Mouse (Mus musculus) limb, embryonic 14.5 days (tissue): ENCODE data around the gene Gstt1. TPM values are rescaled to one million over a fixed set of nuclear protein-coding genes. Genes with fewer than 3 reads are reported as not detected.

Source experiments
- ATAC-seq: fragments of 200-750 bp; cut with Nextera tagmentation; 2 replicates; pipeline ENCODE4 v1.8.0; 2017; ENCODE audit warnings: low read depth, moderate number of reproducible peaks, moderate TSS enrichment; ENCODE audit not compliant: low FRiP score
- DNase-seq: peaks from one replicate; pipeline ENCODE4 v3.0.0-alpha.2; 2015; ENCODE audit warnings: low spot score
- H3K27ac ChIP-seq: fragments of 300-500 bp; sonication (generic); replicated peaks from 2 replicates; pipeline ENCODE4 v1.5.1; 2014; ENCODE audit warnings: low read depth, mild to moderate bottlenecking, low read length, moderate library complexity, mixed read lengths
- H3K27me3 ChIP-seq: fragments of 300-500 bp; sonication (generic); 2 replicates; pipeline ENCODE4 v1.6.1; 2014; ENCODE audit warnings: low read length, mixed read lengths; ENCODE audit not compliant: control insufficient read depth, insufficient read depth
- H3K36me3 ChIP-seq: fragments of 300-500 bp; sonication (generic); 2 replicates; pipeline ENCODE4 v1.6.1; 2014; ENCODE audit warnings: mild to moderate bottlenecking, low read length, moderate library complexity, mixed read lengths; ENCODE audit not compliant: control insufficient read depth, insufficient read depth
- H3K4me1 ChIP-seq: fragments of 300-500 bp; sonication (generic); 2 replicates; pipeline ENCODE4 v1.6.1; 2014; ENCODE audit warnings: antibody characterized with exemption, low read length, mixed read lengths; ENCODE audit not compliant: control insufficient read depth, insufficient read depth
- H3K4me2 ChIP-seq: fragments of 300-500 bp; sonication (generic); replicated peaks from 2 replicates; pipeline ENCODE4 v1.6.1; 2014; ENCODE audit warnings: low read depth, mild to moderate bottlenecking, low read length, moderate library complexity; ENCODE audit not compliant: severe bottlenecking
- H3K4me3 ChIP-seq: fragments of 300-500 bp; sonication (generic); replicated peaks from 2 replicates; pipeline ENCODE4 v1.5.1; 2014; ENCODE audit warnings: low read length
- H3K9ac ChIP-seq: fragments of 300-500 bp; sonication (generic); 2 replicates; pipeline ENCODE4 v1.6.1; 2014; ENCODE audit warnings: mild to moderate bottlenecking, low read depth, low read length, moderate library complexity; ENCODE audit not compliant: severe bottlenecking
- H3K9me3 ChIP-seq: fragments of 300-500 bp; sonication (generic); 2 replicates; pipeline ENCODE4 v1.6.1; 2016; ENCODE audit warnings: low read length; ENCODE audit not compliant: control insufficient read depth
- POLR2A ChIP-seq: fragments of 200-500 bp; IDR thresholded peaks from 2 replicates; pipeline ENCODE4 v1.8.0; 2012; ENCODE audit warnings: inconsistent platforms, mild to moderate bottlenecking, moderate library complexity, borderline replicate concordance; ENCODE audit not compliant: insufficient read depth, insufficient read length; ENCODE audit errors: extremely low read depth
- WGBS: fragments of 180-500 bp; shearing (Covaris S2); extraction: QIAGEN DNeasy Blood & Tissue Kit; methylation state at CpG from one replicate; pipeline ENCODE4 v1.1.7; 2014; 5-methylcytosine and 5-hydroxymethylcytosine counted together
- polyA plus RNA-seq, 2 experiments: library from polyadenylated mRNA; depleted of rRNA in 1 of 2; stranded (reverse) in 1 of 2; unstranded in 1 of 2; fragments of >200 nt; fragmentation: Nextera tagmentation in 1 of 2; extraction: Ambion mirVana in 1 of 2; gene quantifications; 2 replicates each; pipeline versions ENCODE4 v1.2.1 to v1.2.3; 2012 to 2014

Gene Gstt1
- polyA plus RNA-seq, 2 experiments: 22.3 to 27.0 TPM

- H3K9ac ChIP-seq: no peak overlapping the region
- no peaks in the 10 kb centered on the region for H3K27me3 ChIP-seq
- DNase-seq: no peak
- no peaks in the 10 kb centered on the region for H3K4me1 ChIP-seq
- ATAC-seq: no peak
- peaks cover 83% of the 10 kb centered on the region for H3K36me3 ChIP-seq
- TF ChIP-seq POLR2A: no peak
- H3K9me3 ChIP-seq: no peaks in the 10 kb centered on the region
- no peak overlapping the region for H3K4me2 ChIP-seq
- H3K27ac ChIP-seq: no peak overlapping the region
- WGBS: 89% methylated on average over 12 of the region's 12 CpGs
- no peak overlapping the region for H3K4me3 ChIP-seq
Measured at GRCm38 (mm10) chr10:75743369-75743768, 55.0 kb downstream of the Gstt1 start.

- no peak overlapping the region for H3K4me3 ChIP-seq
- no peaks in the 10 kb centered on the region for H3K4me1 ChIP-seq
- H3K9me3 ChIP-seq: no peaks in the 10 kb centered on the region
- H3K36me3 ChIP-seq: peaks cover 82% of the 10 kb centered on the region
- DNase-seq (no peak), ATAC-seq (no peak)
- WGBS: 88% methylated on average over 3 of the region's 3 CpGs
- no peak for TF ChIP-seq POLR2A
- no peaks in the 10 kb centered on the region for H3K27me3 ChIP-seq
- H3K9ac ChIP-seq: no peak overlapping the region
- no peak overlapping the region for H3K27ac ChIP-seq
- H3K4me2 ChIP-seq: no peak overlapping the region
Measured at GRCm38 (mm10) chr10:75740866-75741265, 57.5 kb downstream of the Gstt1 start.

Other genes starting within 250 kb of the Gstt1 start
- 3.2 and 3.3 TPM in 2 replicates for gene Lrrc75b, start 238.3 kb downstream of the Gstt1 start, polyA plus RNA-seq (2012; rRNA removed)
- 2.5 and 3.2 TPM in 2 replicates for gene Lrrc75b, start 238.3 kb downstream of the Gstt1 start, polyA plus RNA-seq (2014; fragmentation: Nextera tagmentation; extraction: Ambion mirVana)
- gene Ggt1, start 237.0 kb downstream of the Gstt1 start, polyA plus RNA-seq (2012; rRNA removed): 1.3 TPM in 2 replicates
- 0.34 and 1.1 TPM in 2 replicates for gene Ggt1, start 237.0 kb downstream of the Gstt1 start, polyA plus RNA-seq (2014; fragmentation: Nextera tagmentation; extraction: Ambion mirVana)
- gene Ggt5, start 209.2 kb downstream of the Gstt1 start, polyA plus RNA-seq (2012; rRNA removed): 7.5 and 9.2 TPM in 2 replicates
- 1.1 and 1.4 TPM in 2 replicates for gene Ggt5, start 209.2 kb downstream of the Gstt1 start, polyA plus RNA-seq (2014; fragmentation: Nextera tagmentation; extraction: Ambion mirVana)
- 5.3 and 5.9 TPM in 2 replicates for gene Susd2, start 154.6 kb downstream of the Gstt1 start, polyA plus RNA-seq (2012; rRNA removed)
- gene Susd2, start 154.6 kb downstream of the Gstt1 start, polyA plus RNA-seq (2014; fragmentation: Nextera tagmentation; extraction: Ambion mirVana): 5.2 and 6.3 TPM in 2 replicates
- gene Cabin1, start 34.2 kb downstream of the Gstt1 start, polyA plus RNA-seq (2012; rRNA removed): 42.6 and 51.6 TPM in 2 replicates
- 32.3 and 33.4 TPM in 2 replicates for gene Cabin1, start 34.2 kb downstream of the Gstt1 start, polyA plus RNA-seq (2014; fragmentation: Nextera tagmentation; extraction: Ambion mirVana)
- 53.7 and 74.9 TPM in 2 replicates for gene Ddt, start 25.2 kb downstream of the Gstt1 start, polyA plus RNA-seq (2012; rRNA removed)
- gene Ddt, start 25.2 kb downstream of the Gstt1 start, polyA plus RNA-seq (2014; fragmentation: Nextera tagmentation; extraction: Ambion mirVana): 70.3 and 78.2 TPM in 2 replicates
- 0.38 and 0.49 TPM in 2 replicates for gene Gm20441, start 17.6 kb downstream of the Gstt1 start, polyA plus RNA-seq (2012; rRNA removed)
- gene Gm20441, start 17.6 kb downstream of the Gstt1 start, polyA plus RNA-seq (2014; fragmentation: Nextera tagmentation; extraction: Ambion mirVana): 1.0 TPM in 1 of 2 replicates, not detected in the other
- gene Gstt3, start 17.2 kb downstream of the Gstt1 start, polyA plus RNA-seq (2012; rRNA removed): 24.0 and 26.3 TPM in 2 replicates
- gene Gstt3, start 17.2 kb downstream of the Gstt1 start, polyA plus RNA-seq (2014; fragmentation: Nextera tagmentation; extraction: Ambion mirVana): 34.5 and 38.5 TPM in 2 replicates
- 0.08 TPM in 1 of 2 replicates, not detected in the other for gene Gstt4, start 24.0 kb upstream of the Gstt1 start, polyA plus RNA-seq (2012; rRNA removed)
- gene Gstt4, start 24.0 kb upstream of the Gstt1 start, polyA plus RNA-seq (2014; fragmentation: Nextera tagmentation; extraction: Ambion mirVana): not detected in 2 replicates
- 24.8 and 28.7 TPM in 2 replicates for gene Gstt2, start 38.8 kb upstream of the Gstt1 start, polyA plus RNA-seq (2012; rRNA removed)
- gene Gstt2, start 38.8 kb upstream of the Gstt1 start, polyA plus RNA-seq (2014; fragmentation: Nextera tagmentation; extraction: Ambion mirVana): 12.3 and 17.5 TPM in 2 replicates
- gene Mif, start 61.7 kb upstream of the Gstt1 start, polyA plus RNA-seq (2012; rRNA removed): 1,684 and 2,799 TPM in 2 replicates
- 1,598 and 1,615 TPM in 2 replicates for gene Mif, start 61.7 kb upstream of the Gstt1 start, polyA plus RNA-seq (2014; fragmentation: Nextera tagmentation; extraction: Ambion mirVana)
- 6.7 and 9.0 TPM in 2 replicates for gene Derl3, start 94.8 kb upstream of the Gstt1 start, polyA plus RNA-seq (2012; rRNA removed)
- gene Derl3, start 94.8 kb upstream of the Gstt1 start, polyA plus RNA-seq (2014; fragmentation: Nextera tagmentation; extraction: Ambion mirVana): 2.2 and 3.0 TPM in 2 replicates
- 116 and 120 TPM in 2 replicates for gene Smarcb1, start 123.0 kb upstream of the Gstt1 start, polyA plus RNA-seq (2012; rRNA removed)
- gene Smarcb1, start 123.0 kb upstream of the Gstt1 start, polyA plus RNA-seq (2014; fragmentation: Nextera tagmentation; extraction: Ambion mirVana): 177 and 193 TPM in 2 replicates
- gene Chchd10, start 134.5 kb upstream of the Gstt1 start, polyA plus RNA-seq (2012; rRNA removed): 11.7 and 13.6 TPM in 2 replicates
- 16.2 and 24.8 TPM in 2 replicates for gene Chchd10, start 134.5 kb upstream of the Gstt1 start, polyA plus RNA-seq (2014; fragmentation: Nextera tagmentation; extraction: Ambion mirVana)
- gene Mmp11, start 137.9 kb upstream of the Gstt1 start, polyA plus RNA-seq (2012; rRNA removed): 240 and 307 TPM in 2 replicates
- 213 and 279 TPM in 2 replicates for gene Mmp11, start 137.9 kb upstream of the Gstt1 start, polyA plus RNA-seq (2014; fragmentation: Nextera tagmentation; extraction: Ambion mirVana)
- 0.16 TPM in 1 of 2 replicates, not detected in the other for gene Gm867, start 142.1 kb upstream of the Gstt1 start, polyA plus RNA-seq (2012; rRNA removed)
- 0.33 TPM in 1 of 2 replicates, not detected in the other for gene Gm867, start 142.1 kb upstream of the Gstt1 start, polyA plus RNA-seq (2014; fragmentation: Nextera tagmentation; extraction: Ambion mirVana)
- gene Vpreb3, start 144.5 kb upstream of the Gstt1 start, polyA plus RNA-seq (2012; rRNA removed): 0.15 and 0.22 TPM in 2 replicates
- 0.35 and 0.76 TPM in 2 replicates for gene Vpreb3, start 144.5 kb upstream of the Gstt1 start, polyA plus RNA-seq (2014; fragmentation: Nextera tagmentation; extraction: Ambion mirVana)
- 0.04 and 0.09 TPM in 2 replicates for gene Gm5134, start 155.9 kb upstream of the Gstt1 start, polyA plus RNA-seq (2012; rRNA removed)
- 0.10 TPM in 1 of 2 replicates, not detected in the other for gene Gm5134, start 155.9 kb upstream of the Gstt1 start, polyA plus RNA-seq (2014; fragmentation: Nextera tagmentation; extraction: Ambion mirVana)
- gene Zfp280b, start 234.1 kb upstream of the Gstt1 start, polyA plus RNA-seq (2012; rRNA removed): 13.7 and 15.5 TPM in 2 replicates
- gene Zfp280b, start 234.1 kb upstream of the Gstt1 start, polyA plus RNA-seq (2014; fragmentation: Nextera tagmentation; extraction: Ambion mirVana): 19.6 and 20.6 TPM in 2 replicates